Mouse (Mus musculus) liver, embryonic 14.5 days (tissue): ENCODE results near the gene 1700001K19Rik. TPM values are rescaled to one million over a fixed set of nuclear protein-coding genes. Genes with fewer than 3 reads are reported as not detected.
"Not testable (repeated sequence)": the region's sequence is repeated elsewhere in the genome, so short reads cannot be mapped to it uniquely, and the experiment has no call there.

Experiments used
- ATAC-seq: fragments of 200-750 bp; cut with Nextera tagmentation; 2 replicates; pipeline ENCODE4 v1.8.0; 2017; ENCODE audit warnings: moderate number of reproducible peaks, mild to moderate bottlenecking, moderate library complexity; ENCODE audit not compliant: insufficient read depth
- DNase-seq, 3 experiments: peaks; one replicate each; pipeline ENCODE4 v3.0.0-alpha.2; 2012 to 2013; ENCODE audit warnings: low read depth in 3 of 3, low spot score in 3 of 3
- H3K27ac ChIP-seq: fragments of 300-500 bp; sonication (generic); 2 replicates; pipeline ENCODE4 v1.5.1; 2014; ENCODE audit warnings: moderate library complexity, mild to moderate bottlenecking, control low read depth, inconsistent platforms
- H3K27me3 ChIP-seq: fragments of 300-500 bp; sonication (generic); 2 replicates; pipeline ENCODE4 v1.6.1; 2014; ENCODE audit warnings: mild to moderate bottlenecking, low read length, moderate library complexity; ENCODE audit not compliant: control insufficient read depth, insufficient read depth
- H3K36me3 ChIP-seq: fragments of 300-500 bp; sonication (generic); replicated peaks from 2 replicates; pipeline ENCODE4 v1.6.1; 2014; ENCODE audit warnings: low read depth; ENCODE audit not compliant: control insufficient read depth, insufficient read depth
- H3K4me1 ChIP-seq, 2 experiments: fragments of 200-500 bp in 1 of 2; fragments of 300-500 bp in 1 of 2; sonication (generic) in 1 of 2; replicated peaks; 2 replicates each; pipeline ENCODE4 v1.6.1; 2012 to 2014; ENCODE audit warnings: antibody characterized with exemption in 1 of 2, inconsistent platforms in 1 of 2, low read length in 1 of 2; ENCODE audit not compliant: control insufficient read depth in 2 of 2, insufficient read depth in 2 of 2
- H3K4me2 ChIP-seq: fragments of 300-500 bp; sonication (generic); 2 replicates; pipeline ENCODE4 v1.6.1; 2014; ENCODE audit warnings: low read depth, mild to moderate bottlenecking, control low read depth, moderate library complexity
- H3K4me3 ChIP-seq, 2 experiments: fragments of 200-500 bp in 1 of 2; fragments of 300-500 bp in 1 of 2; sonication (generic) in 1 of 2; 2 replicates each; pipeline ENCODE4 v1.5.1; 2012 to 2014; ENCODE audit warnings: low read depth in 2 of 2, low read length in 2 of 2, mild to moderate bottlenecking in 2 of 2, control low read depth in 1 of 2, inconsistent platforms in 1 of 2, moderate library complexity in 1 of 2; ENCODE audit not compliant: insufficient read depth in 1 of 2
- H3K9ac ChIP-seq: fragments of 300-500 bp; sonication (generic); replicated peaks from 2 replicates; pipeline ENCODE4 v1.6.1; 2014; ENCODE audit warnings: mild to moderate bottlenecking, control low read depth, moderate library complexity
- H3K9me3 ChIP-seq: fragments of 300-500 bp; sonication (generic); 2 replicates; pipeline ENCODE4 v1.6.1; 2016; ENCODE audit warnings: low read length, mixed read lengths; ENCODE audit not compliant: control insufficient read depth
- CTCF ChIP-seq: IDR thresholded peaks from 2 replicates; pipeline ENCODE4 v1.5.1; 2016; ENCODE audit warnings: antibody characterized with exemption, low read depth, control low read depth
- EP300 ChIP-seq: IDR thresholded peaks from 2 replicates; pipeline ENCODE4 v1.6.1; 2016; ENCODE audit warnings: antibody characterized with exemption, low read depth
- WGBS: fragments of 180-500 bp; shearing (Covaris S2); extraction: QIAGEN DNeasy Blood & Tissue Kit; methylation state at CpG from one replicate; pipeline ENCODE4 v1.1.7; 2014; ENCODE audit not compliant: insufficient replicate concordance; 5-methylcytosine and 5-hydroxymethylcytosine counted together
- polyA plus RNA-seq, 2 experiments: library from polyadenylated mRNA; depleted of rRNA in 1 of 2; stranded (reverse) in 1 of 2; unstranded in 1 of 2; fragments of >200 nt; fragmentation: Nextera tagmentation in 1 of 2; extraction: Ambion mirVana in 1 of 2; gene quantifications; 2 replicates each; pipeline versions ENCODE4 v1.2.1 to v1.2.3; 2012 to 2014

The 1700001K19Rik gene
- polyA plus RNA-seq, 2 experiments = not detected

DNA sequence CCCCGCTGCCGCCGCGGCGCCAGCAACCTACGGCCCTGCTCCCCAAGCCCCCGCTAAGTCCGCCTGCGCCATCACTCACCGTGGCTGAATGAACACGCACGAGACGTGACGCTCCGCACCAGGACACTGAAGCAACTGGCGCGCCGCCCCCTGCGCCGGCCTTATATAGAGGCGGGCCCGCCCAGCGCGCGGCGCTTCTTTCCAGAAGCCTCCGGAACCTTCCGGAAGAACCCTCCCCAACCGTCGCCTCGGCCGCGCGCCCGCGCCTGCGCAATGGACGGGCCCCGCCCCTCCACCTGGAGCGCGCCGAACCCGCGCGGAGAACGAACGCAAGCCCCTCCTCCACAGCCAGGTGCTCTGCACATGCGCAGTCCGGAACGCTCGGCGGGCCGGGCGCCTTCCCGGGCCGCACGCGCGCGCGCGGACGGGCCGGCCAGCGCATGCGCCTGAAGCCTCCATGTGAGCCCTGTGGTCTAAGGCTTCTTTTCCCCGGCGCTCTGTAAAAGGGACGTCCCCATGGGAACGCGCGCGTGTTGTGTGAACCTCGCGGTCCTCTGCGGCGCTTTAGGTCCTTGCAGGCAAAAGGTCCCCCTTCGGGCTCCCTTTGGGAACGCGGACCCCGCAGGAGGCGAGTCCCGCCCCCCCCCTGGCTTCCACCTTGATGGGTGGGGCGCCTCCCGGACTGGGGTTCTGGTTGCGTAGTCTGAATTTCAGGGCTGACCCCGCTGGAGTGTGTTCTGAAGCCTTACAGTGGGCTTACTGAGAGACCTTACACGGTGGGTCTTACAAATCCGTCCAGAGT is 14.0 kb upstream of the 1700001K19Rik start:
- Histone ChIP-seq H3K4me1 (peaks cover 37 to 51% of the 10 kb centered on the region in 2 experiments), H3K27ac (peak overlapping the region; percentile 95), H3K9ac (peak overlapping the region; percentile 97), H3K4me3 (peak overlapping the region; percentile 82 to 96), H3K4me2 (peak overlapping the region; percentile 87), H3K9me3 (no peaks in the 10 kb centered on the region), H3K36me3 (peaks cover 30% of the 10 kb centered on the region), H3K27me3 (no peaks in the 10 kb centered on the region)
- no peak for TF ChIP-seq CTCF
- peak; percentile 86 for TF ChIP-seq EP300
- DNase-seq = peak; percentile 82 to 93 (median 88)
- under 1% methylated on average over 89 of the region's 89 CpGs for WGBS
- peak; percentile 87 for ATAC-seq

DNA sequence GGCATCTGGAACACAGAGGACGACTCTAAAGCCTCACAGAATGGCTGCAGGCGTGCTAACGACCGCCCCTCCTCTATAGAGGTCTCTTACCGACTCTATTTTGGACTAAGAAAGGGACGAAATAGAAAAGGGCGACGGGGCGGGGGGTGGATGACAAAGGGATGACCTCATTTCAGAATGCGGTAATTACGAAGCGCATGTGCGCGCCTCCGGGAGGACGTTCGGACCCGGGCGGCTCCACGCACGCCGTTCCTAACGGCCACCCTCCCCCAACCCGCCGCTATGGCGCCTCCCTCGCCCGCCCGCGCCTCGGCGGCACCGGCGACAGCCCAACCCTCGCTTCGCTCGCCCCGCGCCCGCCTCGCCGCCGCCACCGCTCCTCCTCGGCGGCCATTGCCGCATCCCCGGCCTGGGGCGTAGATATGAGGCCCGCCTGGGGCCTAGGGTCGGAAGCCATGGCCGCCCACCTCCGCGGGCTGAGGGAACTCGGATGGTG is 13.3 kb upstream of the 1700001K19Rik start:
- H3K4me1 ChIP-seq = peaks cover 33 to 45% of the 10 kb centered on the region in 2 experiments
- ATAC-seq = peak; percentile 42

DNA sequence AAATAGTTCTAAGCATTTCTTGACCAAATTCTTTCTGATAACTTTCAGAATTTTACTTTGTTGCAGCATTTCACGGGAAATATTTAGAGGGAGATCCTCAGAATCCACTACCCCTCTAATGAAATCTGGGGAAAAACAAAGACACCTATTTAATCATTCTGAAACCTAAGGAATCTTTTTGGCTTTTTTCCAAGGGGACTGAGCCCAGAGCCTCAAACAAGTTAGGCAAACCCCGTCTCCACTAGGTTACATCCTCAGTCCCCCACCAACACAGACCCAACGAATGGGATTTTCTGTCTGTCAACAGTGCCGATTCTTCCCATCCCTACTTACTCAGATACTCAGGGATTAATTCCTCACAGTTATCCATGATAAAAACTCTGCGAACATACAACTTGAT is 11.0 kb upstream of the 1700001K19Rik start:
- not testable (repeated sequence) for DNase-seq, H3K27ac ChIP-seq, H3K27me3 ChIP-seq, ATAC-seq, H3K9ac ChIP-seq, H3K9me3 ChIP-seq
- H3K4me2 ChIP-seq = peak overlapping the region; percentile 23; the same call in 1 of the 2 replicates
- peaks cover 18 to 22% of the 10 kb centered on the region in 2 experiments for H3K4me1 ChIP-seq
- H3K4me3 ChIP-seq = 0 out of 4 replicates have a peak overlapping the region, but pooled peaks of 1 of the 2 experiments have one; percentile 6
- H3K36me3 ChIP-seq = peaks cover 47% of the 10 kb centered on the region
- 72% methylated on average over 5 of the region's 5 CpGs for whole genome bisulfite sequencing

More for the DNA sequence above, 13.3 kb upstream of the 1700001K19Rik start:
- no peak for TF ChIP-seq EP300
- no peak for TF ChIP-seq CTCF
- Histone ChIP-seq H3K9ac (peak overlapping the region; percentile 97), H3K9me3 (no peaks in the 10 kb centered on the region), H3K27me3 (no peaks in the 10 kb centered on the region), H3K4me3 (peak overlapping the region; percentile 76 to 96), H3K36me3 (peaks cover 32% of the 10 kb centered on the region), H3K27ac (peak overlapping the region; percentile 82), H3K4me2 (peak overlapping the region; percentile 87)
- 0% methylated on average over 54 of the region's 55 CpGs for WGBS
- DNase-seq = no peak

DNA sequence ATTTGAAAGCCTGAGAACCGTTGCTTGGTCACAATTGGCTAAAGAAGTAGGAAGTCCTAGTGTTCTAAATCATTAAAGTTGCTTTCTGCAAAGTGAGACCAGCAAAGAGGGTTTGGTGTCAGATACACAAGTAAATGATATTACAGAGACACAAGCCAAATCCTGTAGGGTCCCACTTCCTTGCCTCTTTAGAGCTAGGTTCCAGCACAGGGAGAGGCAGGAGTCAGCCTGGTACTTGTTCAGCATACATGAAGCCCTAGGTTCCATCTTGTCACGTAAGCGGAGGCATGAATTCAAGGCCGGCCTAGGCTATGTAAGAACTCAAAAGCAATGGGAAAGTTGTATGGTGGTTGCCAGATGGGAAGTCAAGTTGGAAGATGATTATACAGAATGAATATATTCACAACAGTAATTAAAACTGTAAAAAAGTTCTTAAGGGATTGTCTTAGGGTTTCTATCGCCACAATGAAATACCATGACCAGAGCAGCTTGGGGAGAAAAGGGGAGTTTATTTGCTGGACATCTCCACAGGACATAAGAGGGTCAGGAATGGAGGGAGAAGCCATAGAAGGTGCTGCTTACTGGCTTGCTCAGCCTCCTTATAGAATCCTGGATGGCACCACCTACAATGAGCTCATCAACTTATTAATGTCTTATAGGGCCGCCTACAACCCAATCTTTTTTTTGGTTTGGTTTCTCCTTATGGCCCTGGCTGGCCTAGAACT is 7.7 kb upstream of the 1700001K19Rik start:
- Histone ChIP-seq H3K4me2 (no peak overlapping the region), H3K27me3 (no peaks in the 10 kb centered on the region), H3K36me3 (peaks cover 47% of the 10 kb centered on the region), H3K4me1 (peaks cover 4 to 7% of the 10 kb centered on the region in 2 experiments), H3K9me3 (no peaks in the 10 kb centered on the region), H3K27ac (no peak overlapping the region), H3K9ac (no peak overlapping the region), H3K4me3 (no peak overlapping the region)
- DNase-seq = no peak
- TF ChIP-seq EP300 (no peak), CTCF (no peak)
- ATAC-seq = peak; percentile 38; the same call in 1 of the 2 replicates
- 72% methylated on average over 6 of the region's 6 CpGs for WGBS

DNA sequence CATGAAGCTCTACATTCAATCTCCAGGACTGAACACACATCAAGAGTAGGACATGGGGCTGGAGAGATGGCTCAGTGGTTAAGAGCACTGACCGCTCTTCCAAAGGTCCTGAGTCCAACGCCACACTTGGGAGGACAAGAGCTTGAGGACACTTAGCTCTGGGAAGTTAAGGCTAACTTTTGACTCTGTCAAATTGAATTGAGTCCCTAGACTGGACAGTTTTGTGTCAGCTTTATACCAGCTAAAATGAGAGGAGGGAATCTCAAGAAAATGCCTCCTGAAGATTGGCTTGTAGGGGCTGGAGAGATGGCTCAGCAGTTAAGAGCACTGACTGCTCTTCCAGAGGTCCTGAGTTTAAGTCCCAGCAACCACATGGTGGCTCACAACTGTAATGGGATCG is 6.5 kb upstream of the 1700001K19Rik start:
- H3K27me3 ChIP-seq, H3K4me3 ChIP-seq, ATAC-seq, H3K4me1 ChIP-seq, DNase-seq, H3K9me3 ChIP-seq, H3K4me2 ChIP-seq, H3K9ac ChIP-seq, H3K27ac ChIP-seq: not testable (repeated sequence)
- WGBS = 80% methylated on average over 3 of the region's 3 CpGs
- H3K36me3 ChIP-seq = peaks cover 39% of the 10 kb centered on the region
